Mouse (Mus musculus): ENCODE results near the gene Brap.

DNA sequence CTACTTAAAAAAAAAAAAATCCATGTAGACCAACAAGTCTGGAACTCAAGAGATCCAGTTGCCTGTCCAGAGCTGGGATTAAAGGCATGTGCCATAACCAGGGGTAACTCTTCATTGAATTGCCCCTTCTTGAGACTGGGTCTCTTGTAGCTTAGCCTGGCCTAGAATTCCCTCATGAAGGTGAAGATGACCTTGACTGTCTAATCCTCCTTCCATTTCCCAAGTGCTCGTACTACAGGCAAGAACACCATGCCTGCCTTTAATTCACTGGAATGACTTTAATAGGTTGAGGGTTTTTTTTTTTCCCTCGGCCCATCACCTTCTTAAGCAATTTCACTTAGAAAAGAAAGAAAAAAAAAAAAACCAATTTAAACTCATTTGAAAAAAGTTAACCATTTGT is 50.0 kb downstream of the Brap start:
- TF ChIP-seq POLR2A (IDR thresholded peaks at IDR 0.05; ENCODE audit: extremely low read depth, insufficient read depth, low read length): no peak
- TF ChIP-seq CTCF (IDR thresholded peaks at IDR 0.05; ENCODE audit: low read depth, low read length): no peak

All from liver, adult 2 months (tissue).